Mouse (Mus musculus) MEL-GATA-1-ER (cell line): ENCODE data around the gene Rmnd5a.
A peak's percentile ranks its signal among the peaks of the same experiment; 100 is the strongest.

Experiments used
- DNase-seq: peaks from one replicate; pipeline ENCODE4 v3.0.0-alpha.2; 2012; ENCODE audit warnings: low read depth; ENCODE audit errors: extremely low read depth

Rmnd5a gene

DNA sequence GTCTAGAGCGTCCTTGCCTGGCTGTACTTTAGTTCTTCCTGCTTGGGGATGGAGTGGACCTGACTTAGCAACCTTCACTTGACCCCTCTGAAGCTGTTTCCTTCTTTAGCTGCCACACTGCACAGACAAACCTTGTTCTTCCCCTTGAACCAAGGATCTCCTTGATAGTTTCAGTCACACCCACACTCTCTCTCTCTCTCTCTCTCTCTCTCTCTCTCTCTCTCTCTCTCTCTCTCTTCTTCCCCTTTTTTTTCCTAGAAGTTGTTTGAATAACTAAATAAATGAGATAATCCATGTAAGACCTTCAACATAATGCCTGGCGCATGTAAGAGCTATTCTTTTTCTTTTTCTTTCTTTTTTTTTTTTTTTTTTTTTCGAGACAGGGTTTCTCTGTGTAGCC, 1.7 kb upstream of the Rmnd5a start:
- peak; percentile 75 for DNase-seq

- no peak for DNase-seq
Measured at GRCm38 (mm10) chr6:71441251-71441580, 779 bp upstream of the Rmnd5a start.

DNA sequence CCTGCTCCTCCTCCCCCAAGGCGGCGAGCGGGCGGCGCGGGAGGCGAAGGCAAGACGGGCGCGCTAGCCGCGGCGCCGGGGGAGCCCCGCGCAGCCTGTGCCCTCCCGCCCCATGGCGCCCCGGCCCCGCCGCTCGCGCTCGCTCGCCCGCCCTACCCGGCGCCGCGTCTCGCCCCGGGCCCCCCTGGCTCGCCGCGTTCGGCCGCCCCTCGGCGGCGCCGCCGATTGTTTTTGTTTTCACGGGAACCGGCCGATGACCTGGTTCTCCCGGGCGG, 283 bp downstream of the Rmnd5a start:
- no peak for DNase-seq

- no peak for DNase-seq
Measured at GRCm38 (mm10) chr6:71439506-71440216, 776 bp downstream of the Rmnd5a start.

GRCm38 (mm10) chr6:71438070-71438469, 2.4 kb downstream of the Rmnd5a start:
- no peak for DNase-seq

- DNase-seq = no peak
Measured at GRCm38 (mm10) chr6:71427996-71428725, 12.3 kb downstream of the Rmnd5a start.

DNA sequence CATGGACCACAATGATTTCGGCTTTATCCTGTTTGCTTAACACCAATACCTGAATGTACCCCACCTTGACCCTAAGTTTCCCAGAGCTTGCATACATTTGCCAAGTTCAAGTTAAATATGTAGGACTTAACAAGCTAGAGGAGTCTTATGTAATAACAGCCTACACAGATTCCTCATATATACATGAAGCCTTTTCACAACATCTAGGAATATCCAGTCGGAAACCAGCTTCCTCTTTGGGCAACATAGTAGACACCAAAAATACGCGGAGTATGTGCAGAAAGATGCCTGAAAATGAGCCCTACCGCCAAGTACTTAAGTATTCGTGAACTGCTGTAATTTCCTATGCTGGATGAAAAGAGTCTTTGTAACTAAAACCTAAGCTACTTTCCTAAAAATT, 14.8 kb downstream of the Rmnd5a start:
- DNase-seq = no peak

DNA sequence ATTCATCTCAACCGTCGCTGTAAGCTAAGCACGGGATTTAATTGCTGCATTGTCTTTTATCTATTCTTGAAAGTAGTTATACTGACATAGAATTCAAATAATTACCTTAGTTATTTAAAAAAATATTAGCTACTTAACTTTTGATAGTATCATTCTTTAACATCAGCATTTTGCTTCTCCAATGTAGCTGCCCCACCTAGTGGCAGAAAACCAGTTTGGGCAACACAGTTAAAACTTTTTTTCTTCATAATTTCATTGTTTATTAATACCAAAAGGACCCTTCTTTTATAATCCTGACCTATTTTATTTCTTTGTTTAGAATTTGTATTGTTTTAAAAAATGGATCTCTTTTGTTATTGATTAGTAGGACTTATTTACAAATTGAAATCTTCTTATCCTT, 17.3 kb downstream of the Rmnd5a start:
- no peak for DNase-seq

GRCm38 (mm10) chr6:71422162-71422561, 18.3 kb downstream of the Rmnd5a start:
- no peak for DNase-seq

- no peak for DNase-seq
Measured at GRCm38 (mm10) chr6:71420848-71421247, 19.6 kb downstream of the Rmnd5a start.

GRCm38 (mm10) chr6:71418874-71419273, 21.6 kb downstream of the Rmnd5a start:
- DNase-seq = no peak

GRCm38 (mm10) chr6:71415446-71415845, 25.0 kb downstream of the Rmnd5a start:
- DNase-seq = no peak

GRCm38 (mm10) chr6:71414624-71415023, 25.8 kb downstream of the Rmnd5a start:
- no peak for DNase-seq

DNA sequence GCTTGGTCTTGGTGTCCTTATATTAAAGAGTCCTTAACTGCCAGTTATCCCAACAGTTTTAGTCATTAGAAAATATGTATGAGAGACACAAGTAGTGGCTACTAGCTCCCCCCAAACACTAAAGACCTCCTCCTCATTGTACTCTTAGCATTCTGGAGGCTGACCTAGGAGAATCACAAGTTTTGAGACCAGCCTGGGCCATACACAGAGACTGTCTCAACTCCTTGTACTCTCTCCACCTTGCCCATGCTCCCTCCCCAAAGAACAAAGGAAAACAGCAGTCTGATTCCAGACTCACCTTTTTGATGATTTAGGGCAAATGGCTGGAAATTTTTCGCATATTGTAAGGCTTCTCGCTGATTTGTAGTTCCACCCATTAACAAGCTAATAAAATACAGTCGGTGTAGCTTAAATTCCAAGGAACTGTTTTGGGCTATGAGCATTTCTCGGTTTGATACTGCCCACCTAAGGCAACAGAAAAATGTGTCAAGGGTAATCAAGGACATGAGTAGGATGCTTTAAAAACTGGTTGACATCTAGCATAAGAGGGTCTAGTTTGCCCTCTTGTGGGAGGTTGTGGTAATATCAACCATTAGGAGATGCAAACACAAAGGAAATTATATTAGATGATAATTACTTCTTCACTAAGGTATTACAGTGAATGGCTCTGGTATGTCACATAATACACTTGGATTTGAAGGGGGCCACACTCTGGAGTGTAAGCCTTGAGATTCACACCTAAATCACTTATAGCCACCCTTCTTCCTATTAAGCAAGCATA, 41.4 kb downstream of the Rmnd5a start:
- peak; percentile 17 for DNase-seq

DNA sequence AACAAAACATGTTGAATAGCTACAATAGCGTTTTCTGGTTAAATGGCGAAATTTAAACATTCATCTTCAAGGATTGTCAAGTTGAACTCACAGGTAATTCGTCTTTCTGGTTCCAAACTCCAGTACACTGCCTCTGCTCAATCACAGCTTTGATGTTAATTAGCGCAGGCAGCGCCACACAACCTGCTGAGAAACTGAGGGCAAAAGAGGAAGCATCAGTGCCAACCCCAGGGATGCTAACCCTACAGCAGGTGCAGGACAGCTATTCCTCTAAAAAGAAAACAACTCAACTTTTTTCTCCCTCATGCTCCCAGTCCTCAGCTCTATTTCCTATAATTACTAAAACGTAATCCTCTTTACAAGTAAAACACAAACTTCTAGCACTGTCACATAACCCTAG, 43.7 kb downstream of the Rmnd5a start:
- no peak for DNase-seq

- DNase-seq = no peak
Measured at GRCm38 (mm10) chr6:71396016-71396415, 44.4 kb downstream of the Rmnd5a start.

DNA sequence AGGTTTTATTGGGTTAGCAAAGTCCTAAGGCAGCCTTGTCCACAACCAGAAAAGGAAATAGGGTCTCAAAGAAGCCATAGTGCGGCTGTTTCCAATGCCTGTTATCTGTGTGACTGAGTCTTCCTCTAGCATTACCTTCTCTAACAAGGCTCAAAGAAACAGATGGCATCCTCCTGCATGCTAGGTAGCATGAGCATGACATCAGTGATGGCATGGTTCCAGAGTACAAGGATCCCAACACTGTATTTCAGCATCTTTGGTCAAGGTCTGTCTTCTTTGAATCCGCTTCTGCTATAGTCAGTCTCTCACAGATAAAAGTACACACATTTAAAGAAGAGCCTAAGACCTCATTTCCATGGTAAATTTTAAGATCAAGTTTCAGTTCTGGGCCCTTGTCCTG, 49.9 kb downstream of the Rmnd5a start:
- no peak for DNase-seq

DNA sequence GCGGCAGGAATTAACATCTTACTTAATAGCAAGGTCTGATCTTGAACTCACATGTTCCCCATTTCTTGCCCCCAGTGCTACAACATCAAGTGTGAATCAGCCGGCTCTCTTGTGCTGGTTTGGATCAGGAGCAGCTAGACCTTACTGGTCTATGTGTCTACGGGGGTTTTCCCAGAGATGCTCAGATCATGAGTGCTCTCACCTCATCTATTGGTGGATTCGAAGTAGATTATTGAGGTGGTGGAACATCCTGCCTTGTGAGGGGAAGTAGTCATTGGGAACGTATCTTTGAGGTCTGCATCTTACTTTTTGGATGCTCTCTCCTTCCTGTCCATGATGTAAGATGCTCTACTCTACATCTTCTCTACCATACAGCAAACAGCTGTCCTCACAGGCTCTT, 58.8 kb downstream of the Rmnd5a start:
- no peak for DNase-seq

DNA sequence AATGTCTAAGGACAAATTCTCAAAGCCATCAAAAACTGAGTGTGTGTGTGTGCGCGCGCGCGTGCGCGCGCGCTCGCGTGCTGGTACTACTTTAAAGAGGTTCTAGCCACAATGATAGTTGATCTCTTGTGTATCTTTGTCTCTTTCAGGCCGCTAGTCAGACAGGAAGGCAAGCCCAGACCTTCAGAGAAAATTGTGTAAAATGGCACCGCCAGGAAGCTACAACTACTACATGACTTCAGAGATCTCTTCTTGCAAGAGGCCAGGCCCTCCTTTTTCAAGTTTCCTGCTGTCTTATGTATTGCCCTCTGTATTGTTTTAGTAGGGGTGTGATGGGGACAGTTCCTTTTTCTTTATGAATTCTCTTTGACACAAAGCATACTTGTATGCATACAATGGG, 63.7 kb downstream of the Rmnd5a start:
- DNase-seq = no peak

DNA sequence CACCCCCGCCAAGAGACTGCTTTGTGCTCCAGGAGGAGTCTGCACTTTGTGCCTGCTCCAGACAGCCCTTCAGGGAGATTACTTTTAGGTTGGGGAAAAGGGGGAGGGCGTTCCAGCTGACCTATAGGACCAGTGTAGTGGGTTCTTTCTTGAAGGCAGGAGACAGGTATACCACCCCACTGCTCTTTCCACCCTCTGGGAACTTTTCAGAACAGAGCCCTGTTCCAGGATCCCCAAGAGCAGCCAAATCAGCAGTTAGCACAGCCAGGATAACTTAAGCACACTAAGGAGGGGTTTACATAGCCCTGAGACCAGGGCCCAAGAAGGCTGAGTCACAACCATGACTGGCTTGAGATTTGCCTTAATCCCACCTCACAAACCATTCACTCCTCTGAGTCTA, 65.5 kb downstream of the Rmnd5a start:
- DNase-seq = no peak

GRCm38 (mm10) chr6:71374311-71374829, 66.1 kb downstream of the Rmnd5a start:
- no peak for DNase-seq

- no peak for DNase-seq
Measured at GRCm38 (mm10) chr6:71373249-71373775, 67.1 kb downstream of the Rmnd5a start, which contains the start of gene Cd8a. TSS of gene Cd8a (plus strand) at chr6:71373427.
